Mouse (Mus musculus): ENCODE measurements around the gene Ube2b. TPM values are rescaled to one million over a fixed set of nuclear protein-coding genes. Genes with fewer than 3 reads are reported as not detected.
A peak's percentile ranks its signal among the peaks of the same experiment; 100 is the strongest.

Gene Ube2b
- total and polyA plus RNA-seq, 3 experiments, result 35.4 to 112 TPM; not detected in 1

DNA sequence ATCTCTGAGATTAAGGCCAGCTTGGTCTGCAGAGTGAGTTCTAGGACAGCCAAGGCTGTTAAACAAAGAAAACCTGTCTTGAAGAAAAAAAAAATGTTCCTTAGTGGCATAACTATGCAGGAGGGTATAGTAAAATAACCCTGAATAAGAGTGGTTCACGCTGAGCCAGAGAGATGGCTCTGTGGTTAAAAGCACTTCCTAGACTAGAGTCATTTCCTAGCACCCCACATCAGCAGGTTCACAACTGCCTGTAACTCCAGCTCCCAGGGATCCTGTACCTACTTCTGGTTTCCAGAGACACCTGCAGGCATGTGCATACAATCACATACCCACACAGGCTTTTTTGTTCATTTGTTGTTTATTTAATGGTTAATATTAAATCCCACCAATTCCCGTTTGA is 5.0 kb upstream of the Ube2b start:
- Histone ChIP-seq H3K27ac (ENCODE audit: control insufficient read depth, low read depth, low read length) (no peak overlapping the region), H3K36me3 (ENCODE audit: control insufficient read depth in 1 of 2, insufficient read depth in 2 of 2, low read length in 2 of 2) (peaks cover 0 to 17% of the 10 kb centered on the region in 2 experiments; a peak in 2 of 4 replicates), H3K4me3 (ENCODE audit: control insufficient read depth in 1 of 2, insufficient read depth in 1 of 2, low read depth in 2 of 2, low read length in 2 of 2) (no peak overlapping the region), H3K79me2 (ENCODE audit: control insufficient read depth, insufficient read depth, low read length, poor library complexity) (peaks cover 10% of the 10 kb centered on the region), H3K9ac (ENCODE audit: control insufficient read depth, low read depth, low read length, poor library complexity, severe bottlenecking) (no peak overlapping the region), H3K27me3 (ENCODE audit: control insufficient read depth in 1 of 2, insufficient read depth in 2 of 2, low read length in 2 of 2) (no peaks in the 10 kb centered on the region), H3K9me3 (replicated peaks; ENCODE audit: insufficient read depth, low read length) (no peaks in the 10 kb centered on the region), H3K4me1 (ENCODE audit: control insufficient read depth in 1 of 2, insufficient read depth in 2 of 2, low read length in 2 of 2) (peaks cover 2 to 10% of the 10 kb centered on the region in 2 experiments; a peak in 3 of 4 replicates)
- TF ChIP-seq JUND (IDR thresholded peaks at IDR 0.05; ENCODE audit: low read depth, low read length) (no peak), NELFE (IDR thresholded peaks at IDR 0.05; ENCODE audit: low read depth, low read length) (no peak), CHD1 (IDR thresholded peaks at IDR 0.05; ENCODE audit: low read depth, low read length) (no peak)
- peak; percentile 24 for DNase-seq (ENCODE audit: low read depth, low spot score)

- H3K79me2 ChIP-seq (ENCODE audit: control insufficient read depth, insufficient read depth, low read length, poor library complexity), result peaks cover 22% of the 10 kb centered on the region
- no peaks in the 10 kb centered on the region for H3K27me3 ChIP-seq (ENCODE audit: control insufficient read depth in 1 of 2, insufficient read depth in 2 of 2, low read length in 2 of 2)
- H3K9ac ChIP-seq (ENCODE audit: control insufficient read depth, low read depth, low read length, poor library complexity, severe bottlenecking), result peak within 1 kb of the TSS; percentile 92
- DNase-seq (ENCODE audit: low read depth, low spot score), result peak; percentile 99
- H3K9me3 ChIP-seq (replicated peaks; ENCODE audit: insufficient read depth, low read length), result no peaks in the 10 kb centered on the region
- H3K4me3 ChIP-seq (ENCODE audit: control insufficient read depth in 1 of 2, insufficient read depth in 1 of 2, low read depth in 2 of 2, low read length in 2 of 2), result peak within 1 kb of the TSS; percentile 91 to 95
- H3K4me1 ChIP-seq (ENCODE audit: control insufficient read depth in 1 of 2, insufficient read depth in 2 of 2, low read length in 2 of 2), result peaks cover 2 to 10% of the 10 kb centered on the region in 2 experiments; a peak in 3 of 4 replicates
- H3K36me3 ChIP-seq (ENCODE audit: control insufficient read depth in 1 of 2, insufficient read depth in 2 of 2, low read length in 2 of 2), result peaks cover 0 to 21% of the 10 kb centered on the region in 2 experiments; a peak in 2 of 4 replicates
- peak within 1 kb of the TSS; percentile 98 for H3K27ac ChIP-seq (ENCODE audit: control insufficient read depth, low read depth, low read length)
- TF ChIP-seq POLR2AphosphoS5 (IDR thresholded peaks at IDR 0.05; ENCODE audit: borderline replicate concordance, low read depth, low read length) (no peak), BHLHE40 (IDR thresholded peaks at IDR 0.05; ENCODE audit: borderline replicate concordance, low read depth, low read length) (peak; percentile 64; the same call in 1 of the 2 replicates), SMC3 (IDR thresholded peaks at IDR 0.05; ENCODE audit: low read depth, low read length) (no peak), GABPA (IDR thresholded peaks at IDR 0.05; ENCODE audit: low read depth, low read length) (0 out of 2 replicates have a peak, but pooled peaks have one; percentile 15), MYB (IDR thresholded peaks at IDR 0.05; ENCODE audit: low read depth, low read length) (no peak), HCFC1 (IDR thresholded peaks at IDR 0.05; ENCODE audit: low read depth, low read length) (peak; percentile 92), RCOR1 (IDR thresholded peaks at IDR 0.05; ENCODE audit: low read depth, low read length) (peak; percentile 43; the same call in 1 of the 2 replicates), CHD2 (IDR thresholded peaks at IDR 0.05; ENCODE audit: low read length) (peak; percentile 81), NRF1 (IDR thresholded peaks at IDR 0.05; ENCODE audit: insufficient read depth, low read depth, low read length, poor library complexity, severe bottlenecking) (peak; percentile 78), E2F4 (IDR thresholded peaks at IDR 0.05; ENCODE audit: borderline replicate concordance, low read depth, low read length) (no peak), ETS1 (IDR thresholded peaks at IDR 0.05; ENCODE audit: low read depth, low read length) (peak; percentile 53), USF2 (IDR thresholded peaks at IDR 0.05; ENCODE audit: borderline replicate concordance in 1 of 2, insufficient read depth in 1 of 2, low read depth in 1 of 2, low read length in 2 of 2) (no peak), ZKSCAN1 (IDR thresholded peaks at IDR 0.05; ENCODE audit: low read depth, low read length) (no peak), TAL1 (IDR thresholded peaks at IDR 0.05; ENCODE audit: low read length) (no peak), SIN3A (IDR thresholded peaks at IDR 0.05; ENCODE audit: low read length) (peak; percentile 96), MAFK (IDR thresholded peaks at IDR 0.05; ENCODE audit: borderline replicate concordance, low read depth, low read length) (peak; percentile 16; the same call in 1 of the 2 replicates), UBTF (IDR thresholded peaks at IDR 0.05; ENCODE audit: borderline replicate concordance, insufficient read depth, low read depth, low read length) (0 out of 2 replicates have a peak, but pooled peaks have one; percentile 62), ELF1 (IDR thresholded peaks at IDR 0.05; ENCODE audit: low read depth, low read length) (peak; percentile 93), MAX (IDR thresholded peaks at IDR 0.05; ENCODE audit: low read length) (peak; percentile 86), KAT2A (conservative IDR thresholded peaks at IDR 0.05; ENCODE audit: low read depth, low read length) (peak; percentile 86), GATA1 (IDR thresholded peaks at IDR 0.05; ENCODE audit: low read depth, low read length) (no peak), ZNF384 (IDR thresholded peaks at IDR 0.05; ENCODE audit: low read depth, low read length) (no peak), ZC3H11A (IDR thresholded peaks at IDR 0.05; ENCODE audit: low read depth, low read length) (no peak), EP300 (IDR thresholded peaks at IDR 0.05; ENCODE audit: low read depth in 1 of 2, low read length in 2 of 2) (peak in 1 of 2 experiments; percentile 53; a peak in 2 of 4 replicates), CTCF (IDR thresholded peaks at IDR 0.05 in 2 of 3, conservative IDR thresholded peaks at IDR 0.05 in 1 of 3; ENCODE audit: control insufficient read depth in 1 of 3, insufficient read depth in 1 of 3, low read depth in 2 of 3, low read length in 3 of 3, poor library complexity in 1 of 3, severe bottlenecking in 1 of 3) (no peak), MYC (IDR thresholded peaks at IDR 0.05; ENCODE audit: low read depth, low read length) (peak; percentile 98), POLR2A (IDR thresholded peaks at IDR 0.05; ENCODE audit: control insufficient read depth in 1 of 2, insufficient read depth in 1 of 2, low read depth in 1 of 2, low read length in 2 of 2, poor library complexity in 1 of 2) (peak; percentile 96 to 98)
Observed at GRCm38 (mm10) chr11:52003772-52004528, 3.4 kb upstream of the Ube2b start, which contains the start of gene Cdkl3. Gene Cdkl3 (plus strand): TSS chr11:52004221.

Measured in MEL (cell line).